Mouse (Mus musculus) neutrophil, adult 65 days (primary cell): Measurements from ENCODE around the gene Elovl4. TPM values are rescaled to one million over a fixed set of nuclear protein-coding genes. Genes with fewer than 3 reads are reported as not detected.

Experiments used
- total RNA-seq: library from RNA; stranded (reverse); gene quantifications from 2 replicates; pipeline ENCODE4 v1.2.4, GENCODE M21; 2023

Elovl4 gene
- total RNA-seq: not detected in 2 replicates

GRCm38 (mm10) chr9:83805977-83806815 is at the start of gene Elovl4:
TSS of gene Elovl4 (minus strand) at chr9:83806277.

GRCm38 (mm10) chr9:83833811-83834747 is 28.0 kb upstream of the Elovl4 start, which contains the start of gene Ttk:
TSS of gene Ttk (plus strand) at chr9:83834689.

Other genes starting within 250 kb of the Elovl4 start
- gene Ttk, start 28.4 kb upstream of the Elovl4 start, total RNA-seq: 11.9 and 14.2 TPM in 2 replicates
- gene Bckdhb, start 118.9 kb upstream of the Elovl4 start, total RNA-seq: 1.7 and 2.1 TPM in 2 replicates